Mouse (Mus musculus): Measurements from ENCODE around the gene Cst3. TPM values are rescaled to one million over a fixed set of nuclear protein-coding genes. Genes with fewer than 3 reads are reported as not detected.

Cst3 gene
- polyA plus RNA-seq, 2 experiments, result 106 to 165 TPM

- no peaks in the 10 kb centered on the region for H3K9me3 ChIP-seq (ENCODE audit: control insufficient read depth, low read length)
- no peaks in the 10 kb centered on the region for H3K36me3 ChIP-seq (replicated peaks; ENCODE audit: control insufficient read depth, insufficient read depth, low read depth)
- no peak overlapping the region for H3K27ac ChIP-seq
- DNase-seq (ENCODE audit: low read depth in 3 of 3, low spot score in 3 of 3) (no peak), ATAC-seq (ENCODE audit: insufficient read depth) (no peak)
- no peak overlapping the region for H3K4me2 ChIP-seq (ENCODE audit: low read depth)
- no peaks in the 10 kb centered on the region; the same call in 1 of the 2 replicates for H3K27me3 ChIP-seq (ENCODE audit: control insufficient read depth, insufficient read depth, low read length)
- TF ChIP-seq EP300 (IDR thresholded peaks at IDR 0.05; ENCODE audit: low read depth), result no peak
- TF ChIP-seq CTCF (IDR thresholded peaks at IDR 0.05; ENCODE audit: low read depth), result no peak
- no peak overlapping the region for H3K4me3 ChIP-seq (ENCODE audit: insufficient read depth in 1 of 2, low read depth in 2 of 2, low read length in 2 of 2)
- H3K4me1 ChIP-seq (replicated peaks; ENCODE audit: control insufficient read depth in 2 of 2, insufficient read depth in 2 of 2, low read length in 1 of 2), result peaks cover 6 to 17% of the 10 kb centered on the region in 2 experiments; a peak in 3 of 4 replicates
- no peak overlapping the region for H3K9ac ChIP-seq (replicated peaks)
- 2% methylated on average over 2 of the region's 2 CpGs for WGBS (ENCODE audit: insufficient replicate concordance)
Measured at GRCm38 (mm10) chr2:148878641-148879130, 3.2 kb upstream of the Cst3 start.

DNA sequence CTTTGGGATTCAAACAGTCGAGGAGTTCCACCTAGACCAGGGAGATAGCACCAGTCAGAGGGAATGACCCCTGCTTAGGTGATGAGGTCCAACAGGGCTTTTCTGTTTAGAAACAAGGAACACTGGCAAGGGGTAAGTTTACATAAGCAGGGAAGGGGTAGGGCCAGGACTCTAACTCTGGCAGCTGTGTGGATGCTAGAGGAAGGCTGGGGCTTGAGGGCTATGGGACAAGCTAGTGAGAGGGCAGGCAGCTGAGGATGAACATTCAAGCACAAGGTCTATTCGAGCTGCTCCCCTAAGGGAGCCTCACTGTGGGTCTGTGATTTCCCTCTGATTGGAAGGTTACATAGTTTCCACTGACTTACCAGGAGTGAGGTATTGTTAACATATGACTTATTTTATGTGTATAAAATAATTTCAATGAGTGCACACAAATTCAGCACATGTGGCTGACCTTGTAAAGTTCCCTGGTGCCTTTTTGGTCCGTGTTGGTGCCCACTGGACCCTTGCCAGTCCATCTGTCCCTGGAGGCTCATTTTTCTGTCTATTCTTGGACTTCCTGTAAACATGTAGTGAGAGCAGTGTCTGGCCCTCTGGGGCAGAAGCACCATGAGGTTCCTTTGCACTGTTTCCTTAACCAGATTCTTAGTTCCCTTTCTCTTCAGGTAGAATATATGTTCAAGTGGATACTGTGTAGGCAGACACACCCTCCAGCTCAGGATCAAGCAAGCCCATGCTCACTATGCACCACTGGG lies 1.7 kb upstream of the Cst3 start:
- no peaks in the 10 kb centered on the region; the same call in 1 of the 2 replicates for H3K27me3 ChIP-seq (ENCODE audit: control insufficient read depth, insufficient read depth, low read length)
- no peak overlapping the region for H3K4me2 ChIP-seq (ENCODE audit: low read depth)
- TF ChIP-seq EP300 (IDR thresholded peaks at IDR 0.05; ENCODE audit: low read depth) (no peak), CTCF (IDR thresholded peaks at IDR 0.05; ENCODE audit: low read depth) (no peak)
- no peak overlapping the region for H3K9ac ChIP-seq (replicated peaks)
- no peaks in the 10 kb centered on the region for H3K9me3 ChIP-seq (ENCODE audit: control insufficient read depth, low read length)
- no peak overlapping the region for H3K27ac ChIP-seq
- no peaks in the 10 kb centered on the region for H3K36me3 ChIP-seq (replicated peaks; ENCODE audit: control insufficient read depth, insufficient read depth, low read depth)
- no peak for DNase-seq (ENCODE audit: low read depth in 3 of 3, low spot score in 3 of 3)
- H3K4me1 ChIP-seq (replicated peaks; ENCODE audit: control insufficient read depth in 2 of 2, insufficient read depth in 2 of 2, low read length in 1 of 2), result peaks cover 6 to 19% of the 10 kb centered on the region in 2 experiments; a peak in 3 of 4 replicates
- WGBS (ENCODE audit: insufficient replicate concordance), result 19% methylated on average over 3 of the region's 3 CpGs
- no peak overlapping the region for H3K4me3 ChIP-seq (ENCODE audit: insufficient read depth in 1 of 2, low read depth in 2 of 2, low read length in 2 of 2)
- ATAC-seq (ENCODE audit: insufficient read depth), result no peak

DNA sequence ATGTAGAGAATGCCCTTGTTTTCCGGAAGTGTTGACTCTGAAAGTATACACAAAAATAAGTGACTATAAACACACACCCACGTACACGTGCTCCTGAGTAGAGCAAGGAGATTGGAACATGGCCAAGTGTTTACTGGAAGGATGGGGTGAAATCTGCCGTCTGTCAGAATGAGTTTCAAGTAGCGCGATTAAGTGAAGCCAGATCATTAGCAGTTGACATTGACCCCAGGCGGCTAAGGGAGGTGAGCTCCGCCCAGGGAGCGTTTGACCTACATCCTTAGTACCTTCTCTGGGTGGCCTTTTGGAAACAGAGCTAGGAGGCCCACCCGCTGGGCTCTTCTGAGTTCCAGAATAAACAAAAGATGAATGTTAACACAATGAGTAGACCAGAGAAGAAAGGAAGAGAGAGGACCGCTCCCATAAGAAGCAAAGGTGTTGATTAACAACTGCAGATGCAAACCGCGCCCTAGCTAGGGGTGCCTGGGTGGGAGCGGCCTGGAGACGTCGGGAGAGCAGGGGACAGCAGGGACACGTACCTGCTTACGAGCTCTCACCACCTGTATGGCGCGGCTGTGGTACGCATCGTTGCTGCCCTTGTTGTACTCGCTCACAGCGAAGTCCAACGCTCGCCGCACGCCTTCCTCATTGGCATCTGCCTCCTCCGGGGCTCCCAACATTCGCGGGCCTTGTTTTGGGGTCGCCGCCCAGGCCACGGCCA lies 716 bp downstream of the Cst3 start:
- Histone ChIP-seq H3K4me2 (ENCODE audit: low read depth) (peak overlapping the region; percentile 65), H3K27me3 (ENCODE audit: control insufficient read depth, insufficient read depth, low read length) (no peaks in the 10 kb centered on the region; the same call in 1 of the 2 replicates), H3K4me1 (replicated peaks; ENCODE audit: control insufficient read depth in 2 of 2, insufficient read depth in 2 of 2, low read length in 1 of 2) (peaks cover 6 to 19% of the 10 kb centered on the region in 2 experiments; a peak in 3 of 4 replicates), H3K4me3 (ENCODE audit: insufficient read depth in 1 of 2, low read depth in 2 of 2, low read length in 2 of 2) (peak overlapping the region; percentile 61 to 67), H3K9me3 (ENCODE audit: control insufficient read depth, low read length) (no peaks in the 10 kb centered on the region), H3K36me3 (replicated peaks; ENCODE audit: control insufficient read depth, insufficient read depth, low read depth) (no peaks in the 10 kb centered on the region), H3K27ac (no peak overlapping the region), H3K9ac (replicated peaks) (peak overlapping the region; percentile 60)
- under 1% methylated on average over 34 of the region's 34 CpGs for WGBS (ENCODE audit: insufficient replicate concordance)
- ATAC-seq (ENCODE audit: insufficient read depth) (peak; percentile 78), DNase-seq (ENCODE audit: low read depth in 3 of 3, low spot score in 3 of 3) (peak in 1 of 3 experiments; percentile 9)
- TF ChIP-seq CTCF (IDR thresholded peaks at IDR 0.05; ENCODE audit: low read depth), result no peak
- no peak for TF ChIP-seq EP300 (IDR thresholded peaks at IDR 0.05; ENCODE audit: low read depth)

DNA sequence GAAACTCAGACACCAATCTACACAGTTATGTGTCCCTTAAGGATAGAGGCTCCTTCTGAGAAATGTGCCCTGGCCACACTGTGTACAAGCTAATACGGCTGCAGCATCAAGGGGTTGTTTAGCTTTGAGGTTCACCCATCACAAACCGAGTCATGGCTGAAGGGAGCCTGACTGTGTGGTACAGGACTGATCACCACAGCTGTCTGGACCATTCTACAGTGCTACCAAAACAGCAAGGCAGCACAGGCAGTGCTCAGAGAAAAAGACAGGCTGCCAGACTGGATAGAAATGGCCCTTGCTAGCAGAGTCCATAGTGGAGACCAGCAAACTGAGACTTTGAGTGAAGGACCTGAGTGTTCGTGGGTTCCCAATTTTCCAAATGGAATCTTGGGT lies 1.3 kb downstream of the Cst3 start:
- no peak overlapping the region for H3K27ac ChIP-seq
- DNase-seq (ENCODE audit: low read depth in 3 of 3, low spot score in 3 of 3) (no peak), ATAC-seq (ENCODE audit: insufficient read depth) (no peak)
- H3K27me3 ChIP-seq (ENCODE audit: control insufficient read depth, insufficient read depth, low read length), result no peaks in the 10 kb centered on the region
- H3K4me1 ChIP-seq (replicated peaks; ENCODE audit: control insufficient read depth in 2 of 2, insufficient read depth in 2 of 2, low read length in 1 of 2), result peaks cover 6 to 17% of the 10 kb centered on the region in 2 experiments; a peak in 3 of 4 replicates
- TF ChIP-seq EP300 (IDR thresholded peaks at IDR 0.05; ENCODE audit: low read depth), result no peak
- no peak for TF ChIP-seq CTCF (IDR thresholded peaks at IDR 0.05; ENCODE audit: low read depth)
- H3K9ac ChIP-seq (replicated peaks), result peak overlapping the region; percentile 60
- H3K4me2 ChIP-seq (ENCODE audit: low read depth), result peak overlapping the region; percentile 65
- H3K4me3 ChIP-seq (ENCODE audit: insufficient read depth in 1 of 2, low read depth in 2 of 2, low read length in 2 of 2), result peak overlapping the region; percentile 61 to 67
- no peaks in the 10 kb centered on the region for H3K36me3 ChIP-seq (replicated peaks; ENCODE audit: control insufficient read depth, insufficient read depth, low read depth)
- WGBS (ENCODE audit: insufficient replicate concordance), result 22% methylated on average over 3 of the region's 3 CpGs
- no peaks in the 10 kb centered on the region for H3K9me3 ChIP-seq (ENCODE audit: control insufficient read depth, low read length)

DNA sequence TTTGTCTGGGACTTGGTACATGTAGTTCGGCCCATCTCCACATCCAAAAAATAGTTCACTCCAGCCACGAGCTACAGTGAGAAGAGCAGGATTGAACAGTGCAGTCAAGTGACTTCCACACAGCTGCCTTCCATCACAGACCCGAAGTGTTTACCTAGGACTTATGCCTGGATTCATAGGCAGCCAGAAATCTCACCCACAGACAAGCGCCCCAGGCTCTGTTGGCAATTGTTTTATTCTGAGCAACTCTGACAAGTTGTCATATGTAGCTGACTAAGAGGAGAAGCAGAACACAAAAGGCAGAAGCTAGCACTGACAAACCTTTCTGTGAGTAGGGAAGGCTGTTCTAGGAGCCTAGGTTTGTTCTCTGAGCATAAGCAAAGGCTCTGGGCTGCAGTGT lies 2.6 kb downstream of the Cst3 start:
- no peak for ATAC-seq (ENCODE audit: insufficient read depth)
- peaks cover 6 to 15% of the 10 kb centered on the region in 2 experiments; a peak in 3 of 4 replicates for H3K4me1 ChIP-seq (replicated peaks; ENCODE audit: control insufficient read depth in 2 of 2, insufficient read depth in 2 of 2, low read length in 1 of 2)
- H3K9ac ChIP-seq (replicated peaks), result no peak overlapping the region
- 76% methylated on average over 4 of the region's 4 CpGs for whole genome bisulfite sequencing (ENCODE audit: insufficient replicate concordance)
- TF ChIP-seq EP300 (IDR thresholded peaks at IDR 0.05; ENCODE audit: low read depth), result no peak
- no peaks in the 10 kb centered on the region for H3K36me3 ChIP-seq (replicated peaks; ENCODE audit: control insufficient read depth, insufficient read depth, low read depth)
- no peak overlapping the region for H3K4me3 ChIP-seq (ENCODE audit: insufficient read depth in 1 of 2, low read depth in 2 of 2, low read length in 2 of 2)
- H3K4me2 ChIP-seq (ENCODE audit: low read depth), result no peak overlapping the region; the same call in 1 of the 2 replicates
- DNase-seq (ENCODE audit: low read depth in 3 of 3, low spot score in 3 of 3), result no peak
- no peaks in the 10 kb centered on the region for H3K27me3 ChIP-seq (ENCODE audit: control insufficient read depth, insufficient read depth, low read length)
- H3K27ac ChIP-seq, result no peak overlapping the region
- no peaks in the 10 kb centered on the region for H3K9me3 ChIP-seq (ENCODE audit: control insufficient read depth, low read length)

All from liver, embryonic 14.5 days (tissue).